Mouse (Mus musculus) natural killer cell, adult 2 months (primary cell): Measurements from ENCODE around the gene Ascl4.

Experiments used
- DNase-seq, 2 experiments: peaks; one replicate each; pipeline ENCODE4 v3.0.0; 2022; ENCODE audit warnings: low spot score in 2 of 2

Ascl4 gene

DNA sequence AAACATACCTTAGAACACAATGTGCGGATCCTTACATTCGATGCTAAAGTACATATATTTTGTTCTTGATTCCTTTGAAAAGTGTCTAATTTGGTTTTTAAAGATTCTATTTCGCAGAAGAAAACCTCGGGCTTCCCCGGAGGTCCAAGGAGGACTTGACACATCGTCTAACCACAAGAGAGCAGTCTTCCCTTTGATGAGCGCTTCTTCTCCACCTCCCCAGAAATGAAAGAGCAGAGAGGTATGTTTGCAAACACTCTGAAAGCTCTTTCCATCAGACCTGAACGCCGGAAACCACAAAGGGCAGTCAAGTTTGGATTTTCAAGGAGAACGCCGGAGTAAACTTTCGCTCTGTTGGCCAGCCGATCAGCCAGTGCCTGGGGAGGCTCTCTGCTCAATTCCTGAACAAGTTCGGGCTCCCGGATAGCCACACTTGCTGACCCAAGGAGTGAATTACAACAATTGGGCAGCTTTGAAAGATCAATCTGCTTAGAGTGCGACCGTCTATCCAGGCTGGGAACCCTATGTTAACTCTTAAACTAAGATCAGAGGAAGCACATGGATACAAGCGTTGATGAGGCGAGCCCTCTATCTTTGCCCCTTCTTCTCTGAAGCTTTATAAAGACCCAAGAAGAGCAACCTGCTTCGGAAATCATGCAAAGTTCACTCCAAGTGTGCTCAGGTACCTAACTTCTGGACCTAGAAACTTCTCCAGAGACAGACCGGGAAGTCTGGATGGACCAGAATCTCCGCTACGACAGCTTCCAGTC is at the start of gene Ascl4:
Ascl4 (plus strand) TSS at position 6 of the 770 bp plus-strand sequence.
- DNase-seq: peak in 1 of 2 experiments; percentile 10

DNA sequence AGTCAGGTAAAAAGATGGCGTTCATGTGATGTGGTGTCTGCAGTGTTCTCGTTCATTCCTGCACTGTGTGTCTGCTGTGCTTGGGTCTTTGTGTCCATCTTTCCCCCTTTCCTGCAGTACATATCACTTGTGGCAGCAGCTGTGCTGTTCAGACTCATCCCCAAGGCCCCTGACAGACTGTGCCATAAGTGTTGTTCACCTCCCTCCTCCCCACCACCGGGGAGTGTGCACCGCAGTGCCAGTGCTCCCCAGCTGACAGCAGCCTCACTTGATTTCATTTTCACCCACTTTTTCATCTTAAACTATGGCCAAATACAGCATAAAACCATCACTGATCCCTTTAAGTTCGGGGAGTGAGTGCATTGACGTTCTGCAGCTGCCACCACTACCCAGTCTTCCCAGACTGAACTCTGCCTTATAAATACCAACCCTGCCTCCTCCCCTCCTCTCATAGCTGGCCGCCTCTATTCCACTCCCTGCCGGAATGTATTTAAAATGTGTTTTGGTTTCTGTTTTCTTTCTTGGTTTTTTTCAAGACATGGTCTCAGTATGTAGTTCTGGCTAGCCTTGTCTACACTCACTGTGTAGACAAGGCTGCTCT is 47.5 kb upstream of the Ascl4 start:
- DNase-seq: no peak

DNA sequence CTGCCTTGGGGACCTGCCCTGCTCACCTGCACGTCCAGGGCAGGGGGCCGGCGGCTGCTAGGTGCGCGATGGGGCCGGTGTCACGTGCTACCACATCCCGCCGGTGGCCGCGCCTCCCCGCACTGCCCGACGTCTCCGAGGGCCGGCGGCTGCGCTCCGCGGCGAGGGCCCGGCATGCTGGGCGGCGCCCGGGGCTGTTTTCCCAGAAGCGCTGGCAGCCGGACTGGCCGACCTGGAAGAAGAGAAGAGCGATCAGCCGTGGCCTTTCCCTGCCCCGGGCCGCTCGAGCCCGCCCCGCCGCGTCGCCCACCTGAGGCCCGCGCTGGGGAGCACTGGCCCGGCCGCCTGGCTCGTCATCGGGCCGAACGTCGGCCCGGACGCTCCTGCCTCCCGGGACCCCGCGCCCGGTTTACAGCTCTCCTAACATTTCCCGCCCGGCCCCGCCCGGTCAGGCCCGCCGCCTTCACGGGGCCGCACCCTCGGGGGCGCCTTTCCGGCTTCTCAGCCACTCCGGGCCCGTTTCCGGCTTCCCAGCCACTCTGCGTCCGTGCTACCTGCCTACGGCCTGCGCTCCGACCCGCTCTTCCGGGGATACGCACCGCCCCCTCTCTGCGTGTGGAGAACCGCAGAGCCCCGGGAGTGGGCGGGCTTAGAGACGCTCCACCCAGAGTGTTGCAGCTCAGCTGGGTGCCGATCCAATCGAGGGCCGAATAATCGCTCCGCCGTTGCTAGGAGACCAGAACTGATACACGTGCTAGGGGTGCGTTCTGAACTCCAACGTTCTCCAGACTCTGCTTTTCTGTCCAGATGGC is 10.8 kb upstream of the Ascl4 start, which contains the start of gene Prdm4:
Prdm4 (minus strand) TSS at position 645 of the 812 bp plus-strand sequence.
- peak; percentile 94 to 96 for DNase-seq

DNA sequence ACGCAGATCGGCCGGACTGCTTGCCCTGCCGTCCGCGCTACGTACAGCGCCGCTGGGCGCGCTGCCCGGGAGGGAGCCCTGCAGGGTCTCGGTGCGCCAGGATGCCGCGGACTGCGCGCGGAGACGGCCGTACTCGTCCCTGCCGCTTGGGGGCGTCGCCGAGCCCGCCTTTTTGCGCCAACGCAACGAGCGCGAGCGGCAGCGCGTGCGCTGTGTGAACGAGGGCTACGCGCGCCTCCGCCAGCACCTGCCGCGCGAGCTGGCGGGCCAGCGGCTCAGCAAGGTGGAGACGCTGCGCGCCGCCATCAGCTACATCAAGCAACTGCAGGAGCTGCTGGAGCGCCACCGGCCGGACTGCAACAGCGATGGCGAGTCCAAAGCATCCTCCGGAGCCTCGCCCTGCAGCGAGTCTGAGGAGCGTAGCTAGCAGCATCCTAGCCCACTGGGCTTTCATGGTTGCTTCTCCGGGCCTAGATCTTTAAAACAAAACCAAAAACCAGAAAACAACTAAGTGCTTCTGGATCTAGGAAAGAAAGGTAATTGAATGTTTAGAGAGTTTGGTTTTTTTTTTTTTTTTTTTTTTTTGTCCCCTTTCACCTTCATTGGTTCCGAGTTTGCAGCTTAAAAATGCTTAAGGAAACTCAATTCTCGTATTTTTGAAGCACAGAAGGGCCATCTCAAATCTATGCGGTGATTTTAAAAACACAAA is 1.2 kb downstream of the Ascl4 start:
- peak; percentile 26 to 69 for DNase-seq

DNA sequence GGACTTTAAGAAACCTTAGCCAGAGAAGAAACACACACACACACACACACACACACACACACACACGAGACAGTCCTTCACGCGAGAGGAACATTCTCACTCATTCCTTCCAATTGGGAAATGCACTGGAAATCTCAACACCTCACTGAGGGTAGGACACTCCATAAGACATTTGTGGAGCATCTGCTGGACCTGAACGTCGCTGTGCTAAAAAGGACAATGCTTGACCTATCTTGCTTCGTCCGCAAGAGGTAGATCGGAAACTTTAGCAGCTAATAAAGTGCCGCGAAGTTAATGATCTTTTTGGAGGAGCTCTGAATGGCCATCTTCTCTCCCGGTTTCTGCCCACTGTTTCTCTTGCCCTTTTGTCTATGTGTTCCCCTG is 1.7 kb downstream of the Ascl4 start:
- no peak for DNase-seq

DNA sequence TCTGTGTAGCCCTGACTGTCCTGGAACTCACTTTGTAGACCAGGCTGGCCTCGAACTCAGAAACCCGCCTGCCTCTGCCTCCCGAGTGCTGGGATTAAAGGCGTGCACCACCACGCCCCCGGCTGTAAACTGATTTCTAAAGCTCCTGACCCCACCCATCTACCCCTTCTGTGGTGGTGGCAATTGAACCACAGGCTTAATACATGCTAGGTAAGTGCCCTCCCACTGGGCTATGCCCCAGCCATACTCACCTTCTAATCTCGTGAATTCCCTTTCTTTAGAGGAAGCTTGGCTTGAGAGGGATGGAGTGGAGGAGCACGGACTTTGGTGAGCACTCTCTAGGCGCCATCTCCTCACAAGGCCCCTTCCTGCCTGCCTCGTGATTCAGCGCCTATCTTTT is 2.5 kb downstream of the Ascl4 start:
- no peak for DNase-seq

DNA sequence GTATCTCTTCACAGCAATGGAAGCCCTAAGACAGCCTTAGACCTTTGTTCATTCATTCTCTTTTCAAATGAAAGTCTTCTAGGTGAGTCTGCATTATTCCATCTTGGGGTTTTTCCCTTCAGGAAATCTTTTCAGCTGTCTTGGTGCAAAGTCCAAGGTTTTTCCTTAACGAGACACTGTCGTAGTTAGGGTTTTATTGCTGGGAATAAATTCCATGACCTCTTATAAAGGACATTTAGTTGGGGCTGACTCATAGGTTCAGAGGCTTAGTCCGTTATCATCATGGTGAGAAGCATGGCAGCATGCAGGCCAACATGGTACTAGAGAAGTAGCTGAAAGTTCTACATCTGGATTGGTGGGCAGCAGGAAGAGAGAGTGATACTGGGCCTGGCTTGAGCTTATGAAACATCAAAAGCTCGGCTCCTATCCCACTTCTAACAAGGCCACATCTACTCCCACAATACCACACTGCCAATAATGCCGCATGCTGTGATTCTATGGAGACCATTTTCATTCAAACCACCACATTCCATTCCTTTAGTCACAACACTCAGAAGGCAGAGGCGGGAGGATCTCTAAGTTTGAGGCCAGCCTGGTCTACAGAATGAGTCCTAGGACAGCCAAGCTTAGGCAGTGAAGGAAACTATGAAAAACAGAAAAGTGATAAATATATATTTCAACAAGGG is 8.9 kb downstream of the Ascl4 start:
- DNase-seq: no peak

DNA sequence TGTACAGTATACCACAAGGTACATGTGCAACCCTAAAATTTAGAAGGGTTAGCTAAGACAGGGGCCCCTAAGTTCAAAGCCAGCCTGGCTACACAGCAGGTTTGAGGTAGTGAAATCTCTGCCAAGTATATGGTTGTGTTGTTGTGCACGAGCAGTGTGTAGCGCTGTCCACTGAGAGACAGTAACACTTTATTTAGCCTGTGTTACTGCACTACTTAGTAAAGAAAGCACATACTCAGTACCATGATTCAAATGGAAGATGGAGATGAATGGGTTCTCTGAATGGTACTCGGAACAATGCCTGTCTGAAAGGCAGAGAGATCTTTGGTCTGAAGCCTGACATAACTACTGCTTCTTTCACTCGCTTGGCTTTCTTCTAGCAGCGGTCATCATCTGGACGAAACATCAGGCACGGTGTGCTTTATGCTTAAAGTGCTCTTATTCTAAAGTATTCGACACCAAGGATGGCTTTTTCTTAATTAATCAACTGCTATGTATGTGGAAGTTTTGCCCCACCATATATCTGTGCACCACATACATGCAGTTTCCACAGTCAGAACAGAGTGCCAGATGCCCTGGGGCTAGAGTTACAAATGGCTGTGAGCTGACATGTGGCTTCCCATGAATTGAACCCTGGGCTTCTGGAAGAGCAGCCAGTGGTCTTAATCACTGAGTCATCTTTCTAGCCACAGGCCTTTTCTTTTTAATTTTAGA is 21.2 kb downstream of the Ascl4 start:
- no peak for DNase-seq

DNA sequence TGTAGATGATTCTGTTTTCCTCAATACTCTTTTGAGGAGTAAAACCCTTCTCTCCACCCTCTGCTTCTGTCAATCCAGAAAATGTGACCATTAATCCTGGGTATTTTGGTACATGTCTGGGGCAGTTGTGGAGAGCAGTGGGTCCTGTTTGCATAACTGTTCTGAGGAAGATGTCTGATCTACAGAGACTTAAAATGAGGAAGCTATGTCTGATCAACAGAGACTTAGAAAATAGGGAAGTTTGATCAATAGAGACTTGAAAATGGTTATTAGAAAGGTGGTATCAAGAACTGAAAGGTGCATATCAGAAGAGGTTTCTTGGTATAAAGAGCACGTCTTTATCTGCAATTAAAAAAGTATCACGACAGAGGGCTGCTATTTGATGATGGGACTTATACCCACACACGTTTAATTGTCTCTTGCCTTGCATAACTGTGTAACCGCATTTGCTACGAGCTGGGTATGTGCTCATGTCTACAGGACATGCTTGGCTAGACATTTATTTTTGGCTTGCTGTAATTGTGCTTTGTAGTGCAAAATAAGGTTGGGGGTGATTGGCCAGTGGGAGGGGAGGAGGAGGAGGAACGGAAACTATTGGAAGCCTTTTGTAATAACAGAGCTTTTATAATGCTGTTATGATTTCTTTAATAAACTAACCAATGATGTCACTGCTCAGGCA is 24.4 kb downstream of the Ascl4 start:
- peak in 1 of 2 experiments; percentile 46 for DNase-seq

DNA sequence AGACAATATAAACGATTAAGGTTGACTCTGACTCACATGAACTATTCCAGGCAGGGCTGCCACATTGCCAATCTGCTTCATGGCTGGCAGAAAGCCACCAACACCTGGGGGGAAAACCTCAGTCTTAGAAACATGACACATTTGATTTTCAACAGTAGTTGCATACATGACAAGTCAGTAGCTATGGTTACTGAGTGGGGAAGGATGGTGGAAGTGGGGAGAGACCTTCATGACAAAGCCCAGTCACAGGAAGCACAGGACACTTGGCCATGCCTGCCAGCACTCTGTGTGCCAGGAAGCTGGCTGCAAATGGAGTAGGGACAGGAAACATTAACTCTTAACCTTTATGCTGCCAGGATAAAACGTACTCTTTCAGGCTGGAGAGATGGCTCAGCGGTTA is 25.9 kb downstream of the Ascl4 start:
- peak; percentile 10 to 21 for DNase-seq

DNA sequence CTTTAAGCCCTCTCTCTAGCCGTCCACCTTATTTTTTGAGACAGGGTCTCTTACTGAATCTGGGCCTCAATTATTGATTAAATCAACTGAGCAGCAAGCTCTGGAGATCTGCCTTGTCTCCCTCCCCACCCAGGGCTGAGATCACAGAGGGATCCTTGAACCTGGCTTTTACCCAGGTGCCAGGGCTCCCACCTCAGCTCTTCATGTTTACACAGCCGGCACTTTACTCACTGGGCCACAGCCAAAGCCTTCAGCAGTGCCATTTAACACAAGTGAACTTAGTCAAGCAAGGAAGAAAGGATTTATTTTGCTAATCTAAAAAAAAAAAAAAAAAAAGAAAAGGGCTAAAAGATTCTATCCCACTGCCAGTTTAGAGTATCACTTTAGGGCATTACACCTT is 26.9 kb downstream of the Ascl4 start:
- no peak for DNase-seq

DNA sequence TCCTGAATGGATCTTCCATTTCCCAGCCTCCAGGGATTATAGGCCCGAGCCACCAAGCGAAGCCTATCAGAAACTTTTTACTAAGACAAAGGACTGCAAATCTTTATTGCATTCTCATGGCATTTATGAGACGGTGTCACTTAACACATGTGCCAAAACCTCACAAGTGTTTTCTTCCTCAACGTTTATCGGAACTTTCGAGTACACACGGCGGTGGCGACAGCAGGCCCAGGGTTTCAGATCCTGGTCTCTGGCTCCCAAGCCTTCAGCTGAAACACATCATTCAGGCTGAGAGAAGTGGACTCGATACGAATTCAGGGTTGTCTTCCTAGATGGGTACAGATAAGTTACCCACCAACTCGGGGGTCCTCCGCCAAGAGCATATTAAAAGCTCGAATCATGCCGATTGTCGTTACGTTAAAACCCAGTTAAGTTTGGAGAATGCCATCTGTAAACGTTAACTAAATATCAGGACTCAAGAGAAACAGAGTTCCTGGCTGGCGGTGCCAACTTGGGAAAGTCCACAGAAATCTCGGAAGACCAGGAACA is 29.5 kb downstream of the Ascl4 start:
- no peak for DNase-seq

DNA sequence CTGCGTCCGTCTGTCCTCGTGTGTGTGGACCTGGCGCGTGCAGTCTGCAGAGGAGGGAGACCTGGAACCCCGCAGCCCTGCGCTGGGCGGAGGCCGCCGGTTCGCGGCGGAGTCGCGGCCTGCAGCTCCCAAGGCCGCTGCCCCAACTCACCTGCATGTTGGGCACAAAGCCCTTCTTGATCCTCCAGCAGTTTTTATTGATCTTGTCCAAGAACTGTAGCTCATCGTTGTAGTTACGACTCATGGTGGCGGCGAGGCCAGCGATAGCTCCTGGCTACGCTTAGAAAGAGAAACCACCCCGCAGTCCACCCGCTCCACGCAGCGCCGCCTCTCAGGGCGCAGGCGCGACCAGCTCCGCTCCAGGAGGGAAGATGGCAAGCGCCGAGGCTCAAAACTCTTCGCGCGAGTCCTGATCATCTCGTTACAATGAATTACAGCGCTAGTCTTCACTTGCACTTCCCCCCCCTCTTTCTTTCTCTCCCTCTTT is 30.0 kb downstream of the Ascl4 start, which contains the start of gene Rtcb:
Rtcb (minus strand) TSS at position 360 of the 487 bp plus-strand sequence.
- peak; percentile 89 to 94 for DNase-seq

DNA sequence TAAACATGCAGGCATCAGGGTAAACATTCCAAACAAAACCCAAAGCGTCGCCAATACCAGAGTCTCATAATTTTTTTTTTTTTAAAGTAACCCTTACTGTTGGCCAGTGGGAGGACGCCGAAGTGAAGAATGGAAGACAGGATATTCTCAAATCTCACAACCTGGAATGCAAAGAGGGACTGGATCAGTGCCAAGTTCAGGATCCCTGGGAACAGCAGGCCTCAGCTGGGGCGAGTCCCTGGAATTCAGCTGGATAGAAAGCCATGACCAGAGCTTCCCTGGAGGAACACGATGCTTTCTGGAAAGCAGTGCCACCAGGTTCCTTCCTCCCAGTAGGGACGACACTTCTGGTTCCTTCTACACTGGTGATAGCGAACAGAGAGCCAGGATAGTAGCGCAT is 35.4 kb downstream of the Ascl4 start:
- DNase-seq: no peak

DNA sequence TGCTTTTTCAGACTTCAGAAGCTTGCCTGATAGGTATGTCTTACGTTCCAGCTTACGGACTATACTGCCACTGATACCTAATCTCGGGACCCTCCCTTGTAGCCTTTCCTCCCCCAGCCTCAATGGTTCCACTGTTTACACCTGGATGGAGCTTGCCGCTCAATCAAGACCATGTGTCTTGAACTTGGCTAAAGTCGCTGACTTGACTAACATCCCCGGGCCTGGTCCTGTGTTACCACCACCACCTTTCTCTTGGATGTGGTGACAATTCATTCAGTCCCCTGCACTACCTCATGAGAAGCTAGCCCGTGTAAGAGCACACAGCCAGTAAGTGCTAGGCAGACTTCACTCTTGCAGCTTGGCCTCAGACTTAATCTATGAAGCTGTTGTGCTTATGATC is 36.8 kb downstream of the Ascl4 start:
- DNase-seq: no peak

DNA sequence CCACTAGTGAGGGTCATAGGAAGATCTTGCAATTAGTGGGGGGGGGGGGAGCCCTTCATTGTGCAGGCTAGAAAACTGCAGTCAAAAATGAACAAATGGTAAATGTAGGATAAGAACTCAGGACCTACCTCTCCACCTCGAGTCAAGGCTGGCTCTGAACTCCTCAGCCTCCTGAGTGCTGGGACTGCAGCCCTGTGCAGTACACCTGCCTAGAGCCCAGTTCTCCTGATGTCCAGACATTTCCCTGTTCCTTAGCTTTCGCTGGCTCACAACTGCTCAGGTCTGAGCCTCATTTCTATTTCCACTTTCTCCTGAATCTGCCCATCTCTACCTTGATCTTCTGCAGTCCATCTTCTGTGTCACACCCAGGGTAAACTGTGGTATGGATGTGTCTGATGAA is 39.0 kb downstream of the Ascl4 start:
- DNase-seq: no peak

DNA sequence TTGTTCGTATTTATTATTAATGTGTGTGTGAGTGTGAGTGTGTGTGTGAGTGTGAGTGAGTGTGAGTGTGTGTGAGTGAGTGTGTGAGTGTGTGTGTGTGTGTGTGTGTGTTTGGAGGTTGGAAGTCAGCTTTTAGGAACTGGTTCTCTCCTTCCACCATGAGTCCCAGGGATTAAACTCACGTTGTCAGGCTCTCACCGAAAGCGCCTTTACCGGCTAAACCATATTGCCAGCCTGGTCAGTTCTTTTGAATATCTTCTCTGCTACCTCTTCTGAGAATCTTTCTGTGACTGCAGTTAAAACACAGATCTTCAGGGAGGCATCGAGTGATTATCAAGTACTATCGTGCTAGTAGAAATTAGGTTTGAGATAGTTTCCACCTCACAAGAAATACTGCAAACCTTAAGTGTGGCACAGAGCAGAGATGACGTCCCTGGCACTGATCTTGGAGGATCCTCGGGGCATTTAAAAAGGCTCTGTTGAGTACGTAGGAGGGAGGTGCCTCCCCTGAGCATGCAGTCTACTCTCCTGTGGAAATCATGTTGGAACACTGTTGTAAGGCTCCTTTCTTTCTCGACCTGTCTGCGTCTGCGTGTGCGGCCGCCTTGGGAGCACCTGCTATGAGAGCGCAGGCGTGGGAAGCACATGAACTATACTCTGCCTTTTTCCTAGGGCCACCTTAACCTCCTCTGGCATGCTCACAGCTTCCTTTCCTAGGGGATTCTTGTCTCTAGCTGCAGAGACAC is 40.1 kb downstream of the Ascl4 start:
- no peak for DNase-seq

DNA sequence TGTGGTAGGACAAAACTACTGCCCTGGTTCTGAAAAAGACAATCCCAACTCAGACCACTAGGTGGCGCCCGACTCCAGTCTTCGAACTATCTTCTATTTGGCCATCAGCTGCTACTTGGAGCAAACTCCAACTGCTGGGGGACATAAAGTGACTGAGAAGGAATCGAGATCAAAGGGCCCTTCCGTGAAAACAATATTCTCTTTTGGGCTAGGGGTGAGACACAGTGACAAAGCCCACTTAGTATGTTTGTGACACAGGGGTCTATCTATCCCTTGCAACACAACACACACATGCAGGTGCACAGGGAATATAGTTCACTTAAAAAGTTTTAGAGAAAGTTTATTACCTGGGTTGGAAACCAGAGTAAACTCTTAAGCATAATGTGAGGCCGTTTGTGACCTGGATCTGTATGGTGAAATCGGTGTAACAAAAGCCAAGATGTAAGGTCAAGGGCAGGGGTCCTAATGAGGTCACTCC is 40.7 kb downstream of the Ascl4 start:
- DNase-seq: peak; percentile 46 to 73

DNA sequence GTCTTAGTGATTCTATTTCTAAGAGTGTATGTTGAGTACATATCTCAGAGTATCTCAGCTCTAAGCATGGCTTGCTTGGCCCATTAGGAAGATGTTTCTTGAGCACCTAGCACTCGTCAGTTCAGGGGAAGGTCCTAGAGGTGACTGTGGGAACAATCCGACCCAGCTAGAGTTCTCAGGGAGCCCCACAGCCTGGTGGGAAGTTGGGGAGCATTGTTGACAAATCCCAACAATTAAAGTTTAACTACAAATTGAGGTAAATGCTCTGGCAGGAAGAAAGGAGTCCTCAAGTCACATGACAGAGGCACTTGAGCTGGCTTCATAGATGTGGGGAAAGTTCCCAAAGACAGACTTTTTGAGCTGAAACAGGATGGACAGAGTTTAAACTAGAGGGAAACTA is 41.2 kb downstream of the Ascl4 start:
- no peak for DNase-seq
